28 mouse cellular contexts compared by ENCODE assay signal in the genomic region with DNA sequence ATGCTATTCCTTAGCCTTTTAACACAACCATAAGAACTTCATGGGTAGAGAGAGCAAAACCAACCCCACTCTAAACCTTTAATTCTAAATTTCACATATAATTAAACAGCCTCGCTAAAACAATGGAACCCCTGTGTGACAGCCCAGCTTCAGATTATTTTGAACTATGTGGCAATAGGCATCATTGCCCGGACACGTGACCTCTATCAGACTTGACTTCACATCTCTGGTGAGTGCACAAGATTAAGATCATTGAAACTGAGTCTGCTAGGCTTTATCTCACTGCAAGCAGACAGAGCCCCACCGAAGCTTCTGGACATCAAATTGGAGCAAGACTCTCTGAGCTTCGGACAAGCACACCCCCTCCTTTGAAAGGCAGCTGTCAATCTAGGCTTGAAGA. TPM values are rescaled to one million over a fixed set of nuclear protein-coding genes. Genes with fewer than 3 reads are reported as not detected.
"Had no signal": no experiment of that assay in that cellular context is flagged by ENCODE, and none has a peak within 500 bp of the region (broad histone marks: within the 10 kb centered on the region; RNA-seq: fewer than 3 reads in every experiment).

No protein-coding gene starts in this region.

- H3K4me2 ChIP-seq: embryonic facial prominence, embryonic 12.5 days; embryonic facial prominence, embryonic 13.5 days; embryonic facial prominence, embryonic 15.5 days; forebrain, embryonic 12.5 days; forebrain, embryonic 13.5 days; forebrain, embryonic 15.5 days had no signal

- H3K9ac ChIP-seq: embryonic facial prominence, embryonic 12.5 days; embryonic facial prominence, embryonic 13.5 days; embryonic facial prominence, embryonic 15.5 days; forebrain, embryonic 12.5 days; forebrain, embryonic 13.5 days; forebrain, embryonic 15.5 days; forebrain, postnatal 0 days had no signal

- H3K36me3 ChIP-seq: embryonic facial prominence, embryonic 10.5 days; embryonic facial prominence, embryonic 12.5 days; embryonic facial prominence, embryonic 13.5 days; embryonic facial prominence, embryonic 15.5 days; forebrain, embryonic 10.5 days; forebrain, embryonic 12.5 days; forebrain, embryonic 15.5 days had no signal

- DNase-seq: cerebellum, adult 8-10 months; cerebellum, adult 9-10 months; cerebellum, adult 9-11 months; cerebellum, postnatal 10 days; cerebellum, postnatal 14 days; cerebellum, postnatal 25 days; cerebellum, postnatal 36 days; embryo, embryonic 11 days; forebrain, postnatal 0 days; gastrocnemius, adult 2 months; gastrocnemius, postnatal 10 days; gastrocnemius, postnatal 14 days; gastrocnemius, postnatal 25 days; gastrocnemius, postnatal 36 days; heart, adult 18-20 months; heart, adult 2 months had no signal

- ATAC-seq: forebrain, embryonic 13.5 days; forebrain, embryonic 14.5 days; forebrain, embryonic 15.5 days; forebrain, embryonic 16.5 days; forebrain, postnatal 0 days had no signal

- H3K4me1 ChIP-seq: embryonic facial prominence, embryonic 10.5 days; embryonic facial prominence, embryonic 12.5 days; embryonic facial prominence, embryonic 13.5 days; embryonic facial prominence, embryonic 15.5 days; forebrain, embryonic 12.5 days; forebrain, embryonic 13.5 days; forebrain, embryonic 15.5 days had no signal

- H3K27me3 ChIP-seq: embryonic facial prominence, embryonic 12.5 days; embryonic facial prominence, embryonic 13.5 days; embryonic facial prominence, embryonic 15.5 days; forebrain, embryonic 12.5 days; forebrain, embryonic 15.5 days had no signal

- H3K4me3 ChIP-seq: embryonic facial prominence, embryonic 10.5 days; embryonic facial prominence, embryonic 12.5 days; embryonic facial prominence, embryonic 13.5 days; embryonic facial prominence, embryonic 15.5 days; erythroblast, embryonic 14.5 days; forebrain, embryonic 10.5 days; forebrain, embryonic 12.5 days; forebrain, embryonic 13.5 days; forebrain, embryonic 15.5 days; gastrocnemius, adult 2 months; heart, adult 2 months had no signal

- H3K9me3 ChIP-seq: embryonic facial prominence, embryonic 10.5 days; embryonic facial prominence, embryonic 12.5 days; embryonic facial prominence, embryonic 13.5 days; embryonic facial prominence, embryonic 15.5 days; forebrain, embryonic 12.5 days; forebrain, embryonic 13.5 days; forebrain, embryonic 15.5 days had no signal

- H3K27ac ChIP-seq: embryonic facial prominence, embryonic 10.5 days; embryonic facial prominence, embryonic 12.5 days; embryonic facial prominence, embryonic 13.5 days; embryonic facial prominence, embryonic 15.5 days; forebrain, embryonic 10.5 days; forebrain, embryonic 12.5 days; forebrain, embryonic 13.5 days; forebrain, embryonic 15.5 days; gastrocnemius, adult 2 months; heart, adult 2 months had no signal

RNA-seq across cellular contexts. Expression of gene Ntn4, which starts 38.2 kb away (rescaled TPM):
- total RNA-seq: granulocyte monocyte progenitor cell, adult 5-6 weeks had no signal
- polyA plus RNA-seq: erythroblast, embryonic 14.5 days had no signal
